Mouse (Mus musculus) layer of hippocampus, postnatal 14 days (tissue): ENCODE results near the gene Exosc2. TPM values are rescaled to one million over a fixed set of nuclear protein-coding genes. Genes with fewer than 3 reads are reported as not detected.

ENCODE experiments used
- DNase-seq, 2 experiments: peaks; one replicate each; pipeline ENCODE4 v3.0.0; 2021 to 2022; ENCODE audit warnings: low spot score in 2 of 2, mixed read lengths in 1 of 2
- total RNA-seq, 2 experiments: library from RNA; stranded (reverse); gene quantifications; 2 replicates each; pipeline ENCODE4 v1.2.3; 2021

Gene Exosc2
- total RNA-seq, 2 experiments from 2014 or later: 17.9 TPM

- no peak for DNase-seq
Measured at GRCm38 (mm10) chr2:31724730-31725490, 54.4 kb downstream of the Exosc2 start.

GRCm38 (mm10) chr2:31727576-31728277, 57.2 kb downstream of the Exosc2 start:
- DNase-seq: no peak

- no peak for DNase-seq
Measured at GRCm38 (mm10) chr2:31730640-31731039, 60.1 kb downstream of the Exosc2 start.

Other genes starting within 250 kb of the Exosc2 start
- 10 to 100 TPM in 1 of 2 experiments, 1 to 10 TPM in 1; 9.8 to 10.0 TPM for gene Ass1, start 200.5 kb upstream of the Exosc2 start, total RNA-seq
- 10 to 100 TPM; 49.8 to 50.3 TPM for gene Fubp3, start 98.1 kb upstream of the Exosc2 start, total RNA-seq
- under 1 TPM; 0.19 to 0.46 TPM for gene Prdm12, start 30.7 kb upstream of the Exosc2 start, total RNA-seq
- gene Abl1, start 17.7 kb downstream of the Exosc2 start, total RNA-seq: 10 to 100 TPM; 45.4 to 49.3 TPM
- not detected for gene Qrfp, start 139.9 kb downstream of the Exosc2 start, total RNA-seq
- gene Fibcd1, start 175.3 kb downstream of the Exosc2 start, total RNA-seq: 100 to 1,000 TPM; 111 to 117 TPM
- 10 to 100 TPM; 10.9 to 11.9 TPM for gene Lamc3, start 216.6 kb downstream of the Exosc2 start, total RNA-seq